Mouse (Mus musculus): ENCODE results near the gene Hoxc13. TPM values are rescaled to one million over a fixed set of nuclear protein-coding genes. Genes with fewer than 3 reads are reported as not detected.
A peak's percentile ranks its signal among the peaks of the same experiment; 100 is the strongest.

Hoxc13 gene
- polyA plus RNA-seq, 1 experiment from 2014 or later = not detected

DNA sequence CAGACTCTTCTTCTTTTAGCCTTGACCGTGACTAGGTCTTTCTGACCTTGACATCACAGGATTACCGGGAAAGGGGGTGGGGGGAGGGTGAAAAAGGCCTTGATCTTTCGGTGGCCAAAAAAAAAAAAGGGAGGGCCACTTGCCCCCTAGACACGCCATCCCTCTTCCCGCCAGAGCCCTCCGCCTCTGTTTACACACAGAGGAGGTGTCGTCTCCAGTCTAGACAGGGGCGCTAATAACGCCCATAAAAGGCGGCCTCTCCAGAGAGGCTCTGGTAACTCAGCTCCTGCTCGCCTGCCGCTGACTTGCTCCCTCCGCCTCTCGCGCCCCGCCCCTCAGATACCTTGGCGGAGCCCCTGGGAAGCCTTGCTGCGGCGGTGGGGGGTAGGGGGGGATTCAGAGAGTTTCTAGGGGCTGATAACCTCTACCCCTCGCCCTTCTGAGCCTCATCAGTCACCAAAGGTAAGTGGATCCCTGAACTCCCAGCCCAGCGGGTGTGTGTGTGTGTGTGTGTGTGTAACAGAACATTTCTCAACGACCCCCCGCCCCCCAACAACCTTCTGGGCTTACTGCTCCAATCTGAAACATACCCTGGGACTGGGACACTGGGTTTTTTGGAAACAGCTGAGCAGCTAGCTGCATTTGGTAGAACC lies 10.9 kb downstream of the Hoxc13 start:
- no peak for ATAC-seq (replicated peaks; ENCODE audit: insufficient number of reproducible peaks, low FRiP score, low TSS enrichment)
- no peak overlapping the region for H3K27ac ChIP-seq (ENCODE audit: low read depth, low read length)

DNA sequence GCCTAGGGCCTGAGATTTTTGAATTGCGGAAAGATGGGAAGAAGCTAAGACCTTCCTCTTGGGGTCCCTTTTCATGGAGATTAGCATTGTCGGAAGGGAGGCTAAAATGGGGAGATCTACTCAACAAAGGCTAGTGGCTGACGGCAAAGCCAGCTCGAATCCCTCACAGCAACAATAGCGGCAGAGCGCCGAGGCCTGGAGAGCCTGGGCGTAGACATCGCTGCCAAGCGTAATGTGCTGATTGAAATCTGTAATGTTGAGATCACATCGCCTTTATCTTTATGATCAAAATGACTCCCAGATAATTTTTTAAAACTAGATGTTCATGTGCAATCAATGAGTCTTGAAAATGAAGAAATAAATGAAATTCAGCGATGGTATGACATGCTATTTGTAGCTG lies 13.5 kb downstream of the Hoxc13 start:
- H3K36me3 ChIP-seq (ENCODE audit: control insufficient read depth, insufficient read depth, low read length) = no peaks in the 10 kb centered on the region
- 4% methylated on average over 12 of the region's 12 CpGs for WGBS (ENCODE audit: insufficient replicate concordance)

More for the DNA sequence above, 10.9 kb downstream of the Hoxc13 start:
- Histone ChIP-seq H3K4me3 (ENCODE audit: low read depth, low read length) (no peak overlapping the region), H3K9ac (ENCODE audit: low read depth, low read length) (no peak overlapping the region), H3K27me3 (ENCODE audit: control insufficient read depth, insufficient read depth, low read length) (peaks cover 100% of the 10 kb centered on the region), H3K9me3 (replicated peaks; ENCODE audit: control insufficient read depth, low read length) (no peaks in the 10 kb centered on the region), H3K36me3 (ENCODE audit: control insufficient read depth, insufficient read depth, low read length) (no peaks in the 10 kb centered on the region), H3K4me1 (ENCODE audit: control insufficient read depth, insufficient read depth, low read length) (no peaks in the 10 kb centered on the region), H3K4me2 (no peak overlapping the region)
- WGBS (ENCODE audit: insufficient replicate concordance) = 2% methylated on average over 23 of the region's 23 CpGs

DNA sequence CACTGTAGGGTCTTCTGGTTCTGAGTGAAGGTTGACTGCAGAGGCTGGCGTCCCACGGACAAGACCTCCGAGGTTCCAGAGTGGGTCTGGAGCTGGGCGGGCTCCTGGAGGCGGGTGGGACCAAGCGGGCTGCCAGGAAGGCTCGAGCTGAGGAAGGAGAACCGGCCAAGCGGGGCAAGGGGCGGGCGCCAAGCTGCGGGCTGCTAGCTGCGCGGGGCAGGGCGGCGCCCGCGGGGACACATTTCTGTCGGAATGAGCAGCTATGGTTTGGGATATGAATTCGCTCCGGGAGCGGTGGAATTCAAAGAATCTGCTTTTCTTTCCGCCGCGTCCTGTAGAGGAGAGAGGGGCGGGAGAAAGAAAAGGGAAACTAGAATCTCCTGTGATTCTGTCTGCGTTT lies 14.0 kb downstream of the Hoxc13 start:
- WGBS (ENCODE audit: insufficient replicate concordance) = under 1% methylated on average over 26 of the region's 27 CpGs

More for the DNA sequence above, 13.5 kb downstream of the Hoxc13 start:
- Histone ChIP-seq H3K9ac (ENCODE audit: low read depth, low read length) (no peak overlapping the region), H3K9me3 (replicated peaks; ENCODE audit: control insufficient read depth, low read length) (no peaks in the 10 kb centered on the region), H3K4me3 (ENCODE audit: low read depth, low read length) (no peak overlapping the region), H3K4me2 (no peak overlapping the region), H3K27ac (ENCODE audit: low read depth, low read length) (no peak overlapping the region), H3K27me3 (ENCODE audit: control insufficient read depth, insufficient read depth, low read length) (peaks cover 100% of the 10 kb centered on the region), H3K4me1 (ENCODE audit: control insufficient read depth, insufficient read depth, low read length) (no peaks in the 10 kb centered on the region)
- ATAC-seq (replicated peaks; ENCODE audit: insufficient number of reproducible peaks, low FRiP score, low TSS enrichment) = no peak

DNA sequence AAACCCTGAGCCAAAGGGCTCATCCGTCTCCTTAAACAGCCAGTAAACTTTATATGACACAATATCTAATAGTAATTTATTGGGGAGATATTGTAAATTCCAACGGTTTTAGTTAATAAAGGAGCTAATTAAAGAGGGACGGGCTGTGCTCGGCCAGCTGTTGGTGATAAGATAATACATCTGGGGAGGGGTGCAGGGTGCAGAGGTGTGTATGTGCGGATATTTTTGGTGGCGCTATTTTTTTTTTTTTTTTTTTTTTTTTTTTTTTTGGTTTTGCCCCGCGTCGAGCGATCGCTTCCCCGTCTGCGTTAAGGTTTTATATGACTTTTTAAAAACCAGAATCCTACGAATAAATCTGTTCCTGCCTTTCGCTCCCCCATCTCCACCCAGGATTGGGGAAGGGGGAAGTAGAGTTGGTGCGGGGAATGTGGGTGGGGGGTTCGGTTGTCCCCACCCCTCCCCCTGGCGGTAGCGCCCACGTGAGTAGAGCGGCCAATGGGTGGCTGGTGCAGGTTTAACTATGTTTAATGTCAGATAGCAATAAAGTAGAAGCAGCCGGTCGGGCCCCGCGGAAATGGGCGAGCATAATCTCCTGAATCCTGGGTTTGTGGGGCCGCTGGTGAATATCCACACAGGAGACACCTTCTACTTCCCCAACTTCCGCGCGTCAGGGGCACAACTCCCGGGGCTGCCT lies 15.5 kb downstream of the Hoxc13 start, which contains the start of gene Hoxc12:
Gene Hoxc12 (plus strand): TSS at position 479 of the 694 bp plus-strand sequence.
- Histone ChIP-seq H3K4me2 (no peak within 1 kb of the TSS), H3K4me3 (ENCODE audit: low read depth, low read length) (no peak within 1 kb of the TSS), H3K27ac (ENCODE audit: low read depth, low read length) (no peak within 1 kb of the TSS), H3K4me1 (ENCODE audit: control insufficient read depth, insufficient read depth, low read length) (no peaks in the 10 kb centered on the region), H3K9ac (ENCODE audit: low read depth, low read length) (no peak within 1 kb of the TSS), H3K27me3 (ENCODE audit: control insufficient read depth, insufficient read depth, low read length) (peaks cover 100% of the 10 kb centered on the region), H3K36me3 (ENCODE audit: control insufficient read depth, insufficient read depth, low read length) (no peaks in the 10 kb centered on the region), H3K9me3 (replicated peaks; ENCODE audit: control insufficient read depth, low read length) (no peaks in the 10 kb centered on the region)
- 2% methylated on average over 31 of the region's 31 CpGs for WGBS (ENCODE audit: insufficient replicate concordance)
- no peak for ATAC-seq (replicated peaks; ENCODE audit: insufficient number of reproducible peaks, low FRiP score, low TSS enrichment)

More for the DNA sequence above, 14.0 kb downstream of the Hoxc13 start:
- Histone ChIP-seq H3K9me3 (replicated peaks; ENCODE audit: control insufficient read depth, low read length) (no peaks in the 10 kb centered on the region), H3K4me2 (no peak overlapping the region), H3K9ac (ENCODE audit: low read depth, low read length) (no peak overlapping the region), H3K4me3 (ENCODE audit: low read depth, low read length) (no peak overlapping the region), H3K36me3 (ENCODE audit: control insufficient read depth, insufficient read depth, low read length) (no peaks in the 10 kb centered on the region), H3K27ac (ENCODE audit: low read depth, low read length) (no peak overlapping the region), H3K27me3 (ENCODE audit: control insufficient read depth, insufficient read depth, low read length) (peaks cover 100% of the 10 kb centered on the region), H3K4me1 (ENCODE audit: control insufficient read depth, insufficient read depth, low read length) (no peaks in the 10 kb centered on the region)
- no peak for ATAC-seq (replicated peaks; ENCODE audit: insufficient number of reproducible peaks, low FRiP score, low TSS enrichment)

DNA sequence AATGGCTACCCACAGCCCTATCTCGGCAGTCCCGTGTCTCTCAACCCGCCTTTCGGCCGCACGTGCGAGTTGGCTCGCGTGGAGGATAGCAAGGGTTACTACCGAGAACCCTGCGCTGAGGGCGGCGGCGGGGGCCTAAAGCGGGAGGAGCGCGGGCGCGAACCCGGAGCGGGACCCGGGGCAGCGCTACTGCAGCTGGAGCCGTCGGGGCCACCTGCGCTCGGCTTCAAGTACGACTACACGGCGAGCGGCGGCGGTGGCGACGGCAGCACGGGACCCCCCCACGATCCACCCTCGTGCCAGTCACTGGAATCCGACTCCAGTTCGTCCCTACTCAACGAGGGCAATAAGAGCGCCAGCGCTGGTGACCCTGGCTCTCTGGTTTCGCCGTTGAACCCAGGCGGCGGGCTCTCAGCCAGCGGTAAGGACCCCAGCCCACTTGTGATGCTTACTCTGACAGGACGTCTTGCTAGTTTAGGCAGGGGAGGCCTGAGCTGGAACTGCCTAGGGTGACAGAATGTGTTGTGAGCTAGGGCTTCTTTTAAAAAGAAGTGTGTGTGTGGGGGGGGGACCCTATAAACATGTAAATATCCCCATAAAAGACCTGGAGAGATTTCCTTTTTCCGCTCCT lies 16.2 kb downstream of the Hoxc13 start:
- peaks cover 100% of the 10 kb centered on the region for H3K27me3 ChIP-seq (ENCODE audit: control insufficient read depth, insufficient read depth, low read length)
- no peak for ATAC-seq (replicated peaks; ENCODE audit: insufficient number of reproducible peaks, low FRiP score, low TSS enrichment)
- H3K36me3 ChIP-seq (ENCODE audit: control insufficient read depth, insufficient read depth, low read length) = no peaks in the 10 kb centered on the region
- H3K4me2 ChIP-seq = no peak overlapping the region
- 2% methylated on average over 50 of the region's 50 CpGs for WGBS (ENCODE audit: insufficient replicate concordance)
- no peaks in the 10 kb centered on the region for H3K9me3 ChIP-seq (replicated peaks; ENCODE audit: control insufficient read depth, low read length)
- H3K4me3 ChIP-seq (ENCODE audit: low read depth, low read length) = no peak overlapping the region
- H3K27ac ChIP-seq (ENCODE audit: low read depth, low read length) = no peak overlapping the region
- H3K9ac ChIP-seq (ENCODE audit: low read depth, low read length) = no peak overlapping the region
- no peaks in the 10 kb centered on the region for H3K4me1 ChIP-seq (ENCODE audit: control insufficient read depth, insufficient read depth, low read length)

DNA sequence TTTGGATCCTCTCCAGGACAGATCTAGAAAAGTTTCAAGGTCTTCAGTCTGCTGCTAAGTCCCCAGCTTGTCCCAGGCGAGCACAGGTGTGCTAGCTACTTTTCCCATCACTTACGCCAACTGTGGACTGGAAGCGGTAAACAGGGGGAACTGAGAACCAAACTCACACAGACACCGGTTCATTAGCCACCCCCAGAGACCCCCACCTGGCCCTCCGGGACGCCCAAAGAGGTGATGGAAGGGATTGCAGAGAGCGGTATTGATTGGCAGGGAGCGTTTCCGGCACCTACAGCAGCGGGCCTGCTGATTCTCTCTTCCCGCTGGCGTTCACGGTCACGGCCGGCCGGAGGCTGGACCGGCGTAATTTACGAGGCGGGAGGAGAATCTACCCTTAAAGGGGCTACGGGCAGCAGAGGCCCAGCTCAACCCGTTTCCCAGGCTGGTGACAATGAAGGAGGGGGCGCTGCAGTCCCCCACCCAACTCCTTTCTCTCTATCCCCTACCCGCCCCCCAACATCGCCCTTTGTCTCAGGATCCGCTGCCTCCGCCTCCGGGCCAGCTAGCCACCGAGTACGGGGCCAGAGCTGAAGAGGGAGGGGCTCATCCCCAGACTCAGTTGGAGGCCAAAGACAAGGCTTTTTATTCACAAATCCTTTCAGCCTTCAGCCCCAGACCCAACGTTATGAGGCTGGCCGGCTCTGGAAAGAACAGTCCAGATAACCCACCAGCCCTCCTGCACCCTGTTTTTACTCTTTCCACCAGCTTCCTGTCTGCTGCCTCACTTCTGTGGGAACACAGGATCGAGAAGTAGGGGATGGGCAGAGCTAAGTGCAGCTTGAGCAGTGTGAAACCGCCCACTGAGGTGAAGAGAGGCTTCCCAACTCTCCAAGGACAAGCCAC lies 18.6 kb downstream of the Hoxc13 start:
- Histone ChIP-seq H3K4me2 (peak overlapping the region; percentile 6; the same call in 1 of the 2 replicates), H3K27me3 (ENCODE audit: control insufficient read depth, insufficient read depth, low read length) (peaks cover 99% of the 10 kb centered on the region), H3K9ac (ENCODE audit: low read depth, low read length) (no peak overlapping the region), H3K9me3 (replicated peaks; ENCODE audit: control insufficient read depth, low read length) (no peaks in the 10 kb centered on the region), H3K4me1 (ENCODE audit: control insufficient read depth, insufficient read depth, low read length) (no peaks in the 10 kb centered on the region), H3K4me3 (ENCODE audit: low read depth, low read length) (no peak overlapping the region), H3K27ac (ENCODE audit: low read depth, low read length) (no peak overlapping the region), H3K36me3 (ENCODE audit: control insufficient read depth, insufficient read depth, low read length) (no peaks in the 10 kb centered on the region)
- under 1% methylated on average over 34 of the region's 34 CpGs for WGBS (ENCODE audit: insufficient replicate concordance)
- ATAC-seq (replicated peaks; ENCODE audit: insufficient number of reproducible peaks, low FRiP score, low TSS enrichment) = no peak

DNA sequence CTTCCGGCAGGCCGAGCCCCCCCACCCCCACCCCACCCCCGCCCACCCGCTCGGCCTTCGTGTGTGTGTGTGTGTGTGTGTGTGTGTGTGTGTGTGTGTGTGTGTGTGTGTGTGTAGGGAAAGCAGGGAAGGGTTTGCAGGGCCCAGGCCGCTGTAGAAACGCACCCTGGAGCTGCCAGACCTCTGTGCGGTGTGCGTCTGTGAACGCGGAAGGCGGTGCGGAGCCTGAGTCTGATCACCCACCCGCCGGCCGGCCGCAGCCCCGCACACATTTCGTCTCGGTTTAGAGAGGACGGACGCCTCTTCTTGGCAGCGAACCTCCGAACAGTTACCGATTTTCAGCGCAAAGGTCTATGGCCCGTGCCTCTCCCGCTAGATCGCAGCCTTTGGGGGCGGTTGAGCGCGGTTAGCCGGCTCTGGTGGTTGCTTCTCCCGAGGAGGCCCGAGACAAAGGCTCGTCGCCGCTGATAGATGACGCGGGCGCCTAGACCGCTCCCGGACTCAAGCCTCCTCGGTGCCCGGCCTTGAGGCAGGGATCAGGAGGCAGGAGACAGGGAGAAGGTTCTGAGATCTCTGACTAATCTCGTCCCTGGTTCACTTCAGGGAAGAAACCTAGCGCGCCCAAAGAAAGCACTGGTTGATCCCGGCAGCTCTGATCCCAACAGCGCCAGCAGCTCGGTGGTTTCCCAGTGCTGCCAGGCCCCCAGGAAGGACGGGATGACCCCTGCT lies 22.0 kb downstream of the Hoxc13 start:
- Histone ChIP-seq H3K4me3 (ENCODE audit: low read depth, low read length) (peak overlapping the region; percentile 40), H3K36me3 (ENCODE audit: control insufficient read depth, insufficient read depth, low read length) (no peaks in the 10 kb centered on the region), H3K9me3 (replicated peaks; ENCODE audit: control insufficient read depth, low read length) (no peaks in the 10 kb centered on the region), H3K27ac (ENCODE audit: low read depth, low read length) (no peak overlapping the region), H3K27me3 (ENCODE audit: control insufficient read depth, insufficient read depth, low read length) (peaks cover 97% of the 10 kb centered on the region), H3K4me1 (ENCODE audit: control insufficient read depth, insufficient read depth, low read length) (no peaks in the 10 kb centered on the region), H3K9ac (ENCODE audit: low read depth, low read length) (no peak overlapping the region), H3K4me2 (peak overlapping the region; percentile 63)
- no peak for ATAC-seq (replicated peaks; ENCODE audit: insufficient number of reproducible peaks, low FRiP score, low TSS enrichment)
- under 1% methylated on average over 52 of the region's 53 CpGs for WGBS (ENCODE audit: insufficient replicate concordance)

DNA sequence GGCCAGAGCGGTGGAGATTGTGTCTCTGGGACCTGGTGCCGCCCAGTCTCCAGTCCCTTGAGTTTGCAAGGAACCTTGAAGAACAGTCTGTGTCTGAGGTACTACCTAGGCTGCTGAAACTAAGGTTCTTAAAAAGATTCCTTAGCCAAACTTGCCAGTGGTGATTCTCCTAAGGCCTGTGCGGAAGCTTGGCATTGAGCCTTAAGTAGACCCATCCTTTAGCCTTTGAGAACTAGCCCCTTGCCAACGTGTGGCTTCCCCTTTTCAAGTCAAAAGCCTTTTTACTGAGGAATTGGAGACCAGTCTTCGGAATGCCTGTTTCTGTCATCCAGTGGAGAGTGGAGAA lies 22.5 kb downstream of the Hoxc13 start:
- ATAC-seq (replicated peaks; ENCODE audit: insufficient number of reproducible peaks, low FRiP score, low TSS enrichment) = no peak
- H3K27me3 ChIP-seq (ENCODE audit: control insufficient read depth, insufficient read depth, low read length) = peaks cover 97% of the 10 kb centered on the region
- peak overlapping the region; percentile 63 for H3K4me2 ChIP-seq
- H3K9me3 ChIP-seq (replicated peaks; ENCODE audit: control insufficient read depth, low read length) = no peaks in the 10 kb centered on the region
- WGBS (ENCODE audit: insufficient replicate concordance) = 4% methylated on average over 5 of the region's 5 CpGs
- H3K36me3 ChIP-seq (ENCODE audit: control insufficient read depth, insufficient read depth, low read length) = no peaks in the 10 kb centered on the region
- peak overlapping the region; percentile 40; the same call in 1 of the 2 replicates for H3K4me3 ChIP-seq (ENCODE audit: low read depth, low read length)
- H3K4me1 ChIP-seq (ENCODE audit: control insufficient read depth, insufficient read depth, low read length) = no peaks in the 10 kb centered on the region
- H3K9ac ChIP-seq (ENCODE audit: low read depth, low read length) = no peak overlapping the region
- no peak overlapping the region for H3K27ac ChIP-seq (ENCODE audit: low read depth, low read length)
